Mouse (Mus musculus) spleen, adult 2 months (tissue): ENCODE data around the gene Serpinb12.

Experiments
- CTCF ChIP-seq: fragments of 200-500 bp; IDR thresholded peaks from 2 replicates; pipeline ENCODE4 v1.5.1; 2011; ENCODE audit warnings: mild to moderate bottlenecking, inconsistent platforms; ENCODE audit not compliant: insufficient read depth, insufficient read length, insufficient replicate concordance; ENCODE audit errors: extremely low read depth
- POLR2A ChIP-seq: fragments of 200-500 bp; IDR thresholded peaks from 2 replicates; pipeline ENCODE4 v1.6.1; 2011; ENCODE audit warnings: low read depth, low read length, inconsistent platforms

GRCm38 (mm10) chr1:106947217-106947616, 13.0 kb downstream of the Serpinb12 start:
- TF ChIP-seq POLR2A (no peak), CTCF (no peak)
